Mouse (Mus musculus) urinary bladder, postnatal 36 days (tissue): Measurements from ENCODE around the gene March9.
"Not testable (repeated sequence)": the region's sequence is repeated elsewhere in the genome, so short reads cannot be mapped to it uniquely, and the experiment has no call there.

Source experiments
- DNase-seq, 2 experiments: peaks; one replicate each; pipeline ENCODE4 v3.0.0; 2022; ENCODE audit warnings: low spot score in 2 of 2, mixed read lengths in 1 of 2

Gene March9

GRCm38 (mm10) chr10:127063239-127063872, 3.4 kb upstream of the March9 start, which contains the start of gene Cdk4:
Gene Cdk4, plus strand, starts transcription at chr10:127063534.
- peak; percentile 96 to 99 for DNase-seq

- no peak for DNase-seq
Observed at GRCm38 (mm10) chr10:127062503-127062902, 2.5 kb upstream of the March9 start.

- DNase-seq: not testable (repeated sequence)
Observed at GRCm38 (mm10) chr10:127062101-127062500, 2.1 kb upstream of the March9 start.

GRCm38 (mm10) chr10:127061513-127061912, 1.5 kb upstream of the March9 start:
- DNase-seq: no peak

- no peak for DNase-seq
Observed at GRCm38 (mm10) chr10:127061085-127061484, 1.1 kb upstream of the March9 start.

- DNase-seq: no peak
Observed at GRCm38 (mm10) chr10:127059174-127059967, 613 bp downstream of the March9 start.

- no peak for DNase-seq
Observed at GRCm38 (mm10) chr10:127058708-127059107, 1.3 kb downstream of the March9 start.

GRCm38 (mm10) chr10:127058161-127058560, 1.8 kb downstream of the March9 start:
- peak; percentile 56 to 66 for DNase-seq

GRCm38 (mm10) chr10:127056490-127056889, 3.5 kb downstream of the March9 start:
- no peak for DNase-seq

GRCm38 (mm10) chr10:127055406-127055805, 4.6 kb downstream of the March9 start:
- DNase-seq: no peak

- no peak for DNase-seq
Observed at GRCm38 (mm10) chr10:127054646-127055045, 5.3 kb downstream of the March9 start.

GRCm38 (mm10) chr10:127050119-127050474, 9.9 kb downstream of the March9 start:
- DNase-seq: no peak

GRCm38 (mm10) chr10:127049395-127050118, 10.4 kb downstream of the March9 start:
- no peak for DNase-seq

GRCm38 (mm10) chr10:127048608-127049394, 11.2 kb downstream of the March9 start:
- no peak for DNase-seq

GRCm38 (mm10) chr10:127047954-127048353, 12.0 kb downstream of the March9 start, which contains the start of gene Cyp27b1:
Gene Cyp27b1, plus strand, starts transcription at chr10:127048250.
- DNase-seq: no peak

GRCm38 (mm10) chr10:127043187-127043586, 16.8 kb downstream of the March9 start:
- no peak for DNase-seq

- DNase-seq: no peak
Observed at GRCm38 (mm10) chr10:127042468-127043115, 17.4 kb downstream of the March9 start.

GRCm38 (mm10) chr10:127041774-127042338, 18.1 kb downstream of the March9 start:
- DNase-seq: peak; percentile 82 to 83

GRCm38 (mm10) chr10:127041274-127041766, 18.7 kb downstream of the March9 start, which contains the start of the genes Mettl1 and Eef1akmt3:
Gene Mettl1, plus strand, starts transcription at chr10:127041414.
Gene Eef1akmt3, minus strand, starts transcription at chr10:127041513.
- DNase-seq: peak in 1 of 2 experiments; percentile 47

- DNase-seq: no peak
Observed at GRCm38 (mm10) chr10:127040569-127041214, 19.3 kb downstream of the March9 start.
